Mouse (Mus musculus): ENCODE data around the gene Samd14. TPM values are rescaled to one million over a fixed set of nuclear protein-coding genes. Genes with fewer than 3 reads are reported as not detected.
A peak's percentile ranks its signal among the peaks of the same experiment; 100 is the strongest.

Samd14 gene
- polyA plus RNA-seq, 1 experiment from 2014 or later, result 50.3 TPM

GRCm38 (mm10) chr11:95025227-95026012 lies 15.7 kb downstream of the Samd14 start:
- 90% methylated on average over 11 of the region's 11 CpGs for WGBS
- H3K4me3 ChIP-seq, result no peak overlapping the region
- no peaks in the 10 kb centered on the region for H3K4me1 ChIP-seq
- H3K27me3 ChIP-seq, result no peaks in the 10 kb centered on the region
- H3K9me3 ChIP-seq, result no peaks in the 10 kb centered on the region
- no peak overlapping the region for H3K4me2 ChIP-seq (replicated peaks)
- H3K36me3 ChIP-seq, result peaks cover 56% of the 10 kb centered on the region
- no peak for ATAC-seq (ENCODE audit: insufficient number of reproducible peaks, insufficient read depth, low FRiP score, low TSS enrichment)
- peak overlapping the region; percentile 20; the same call in 1 of the 2 replicates for H3K27ac ChIP-seq
- H3K9ac ChIP-seq, result no peak overlapping the region

DNA sequence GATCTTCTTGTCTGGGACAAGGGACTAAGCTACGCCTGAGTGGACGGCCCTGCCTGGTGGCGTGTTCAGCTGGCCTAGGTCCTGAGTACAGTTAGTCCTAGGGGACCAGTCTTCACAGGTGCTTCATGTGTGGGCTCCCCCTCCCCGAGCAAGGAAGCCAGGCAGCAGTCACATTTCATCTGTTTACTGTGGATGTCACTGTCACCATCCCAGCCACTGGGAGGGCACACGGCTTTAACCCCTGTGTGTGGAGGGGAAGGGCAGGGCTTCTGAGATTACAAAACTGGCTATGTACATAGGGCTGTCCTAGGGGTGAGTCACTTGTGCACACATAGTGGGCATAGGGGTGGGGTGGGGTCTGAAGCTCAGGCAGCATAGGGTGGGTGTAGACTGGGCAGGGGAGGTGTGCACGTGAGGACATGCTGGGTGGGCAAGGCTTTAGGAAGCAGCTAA lies 16.4 kb downstream of the Samd14 start:
- Histone ChIP-seq H3K27ac (no peak overlapping the region), H3K9ac (no peak overlapping the region), H3K4me1 (no peaks in the 10 kb centered on the region), H3K9me3 (no peaks in the 10 kb centered on the region), H3K27me3 (no peaks in the 10 kb centered on the region), H3K36me3 (peaks cover 49% of the 10 kb centered on the region), H3K4me2 (replicated peaks) (no peak overlapping the region), H3K4me3 (no peak overlapping the region)
- 73% methylated on average over 6 of the region's 6 CpGs for WGBS
- no peak for ATAC-seq (ENCODE audit: insufficient number of reproducible peaks, insufficient read depth, low FRiP score, low TSS enrichment)

DNA sequence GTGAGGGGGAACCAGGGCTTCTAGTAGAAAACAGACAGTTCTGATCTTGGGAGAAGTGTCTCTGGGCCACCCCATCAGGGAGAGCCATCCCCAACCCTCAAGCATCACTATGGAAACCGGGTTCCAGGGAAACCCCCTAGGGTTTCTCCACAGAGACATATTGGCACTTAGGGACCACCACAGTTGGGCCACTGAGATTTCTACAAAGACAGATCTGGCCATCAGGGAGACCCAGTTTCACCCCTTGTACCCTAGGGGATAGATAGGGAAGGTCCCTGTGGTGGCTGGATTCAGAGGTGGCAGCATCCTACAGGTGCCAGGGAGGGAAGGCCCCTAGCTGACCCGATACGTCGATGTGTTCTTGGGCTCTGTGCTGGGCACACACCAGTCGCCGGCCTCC lies 17.2 kb downstream of the Samd14 start:
- no peak overlapping the region for H3K27ac ChIP-seq
- H3K36me3 ChIP-seq, result peaks cover 42% of the 10 kb centered on the region
- ATAC-seq (ENCODE audit: insufficient number of reproducible peaks, insufficient read depth, low FRiP score, low TSS enrichment), result no peak
- H3K4me2 ChIP-seq (replicated peaks), result no peak overlapping the region
- 85% methylated on average over 6 of the region's 6 CpGs for WGBS
- no peaks in the 10 kb centered on the region for H3K27me3 ChIP-seq
- no peaks in the 10 kb centered on the region for H3K4me1 ChIP-seq
- no peak overlapping the region for H3K9ac ChIP-seq
- H3K4me3 ChIP-seq, result no peak overlapping the region
- H3K9me3 ChIP-seq, result no peaks in the 10 kb centered on the region

- H3K4me2 ChIP-seq (replicated peaks), result no peak overlapping the region
- H3K9me3 ChIP-seq, result no peaks in the 10 kb centered on the region
- H3K36me3 ChIP-seq, result peaks cover 31% of the 10 kb centered on the region
- no peak overlapping the region; the same call in 1 of the 2 replicates for H3K9ac ChIP-seq
- H3K4me3 ChIP-seq, result no peak overlapping the region
- no peak for ATAC-seq (ENCODE audit: insufficient number of reproducible peaks, insufficient read depth, low FRiP score, low TSS enrichment)
- no peak overlapping the region for H3K27ac ChIP-seq
- no peaks in the 10 kb centered on the region for H3K4me1 ChIP-seq
- H3K27me3 ChIP-seq, result no peaks in the 10 kb centered on the region
- WGBS, result 39% methylated on average over 13 of the region's 13 CpGs
Measured at GRCm38 (mm10) chr11:95027850-95028470, 18.3 kb downstream of the Samd14 start.

DNA sequence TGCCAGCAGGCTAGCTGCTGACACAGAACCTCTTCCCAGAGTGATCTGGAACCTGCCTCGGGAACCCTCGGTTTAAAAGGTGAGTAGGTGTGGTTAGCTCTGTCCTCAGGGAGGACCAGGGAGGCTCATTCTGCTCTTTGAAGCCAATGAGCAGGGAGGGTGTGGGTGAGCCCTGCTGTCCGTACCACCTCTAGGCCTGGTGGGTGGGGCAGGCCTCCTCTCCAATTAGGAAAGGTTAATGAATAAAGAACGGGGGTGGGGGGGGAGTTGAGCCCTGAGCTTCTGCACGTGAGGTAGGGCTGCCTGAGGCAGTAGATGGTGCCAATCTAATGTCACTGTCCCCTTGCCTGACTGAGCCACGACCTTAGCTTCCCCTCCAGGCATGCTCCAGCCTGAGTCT lies 23.3 kb downstream of the Samd14 start:
- Histone ChIP-seq H3K36me3 (no peaks in the 10 kb centered on the region; the same call in 1 of the 2 replicates), H3K9ac (no peak overlapping the region), H3K27me3 (no peaks in the 10 kb centered on the region), H3K9me3 (no peaks in the 10 kb centered on the region), H3K4me2 (replicated peaks) (no peak overlapping the region), H3K27ac (no peak overlapping the region), H3K4me1 (no peaks in the 10 kb centered on the region), H3K4me3 (no peak overlapping the region)
- 27% methylated on average over 6 of the region's 6 CpGs for WGBS
- no peak for ATAC-seq (ENCODE audit: insufficient number of reproducible peaks, insufficient read depth, low FRiP score, low TSS enrichment)

DNA sequence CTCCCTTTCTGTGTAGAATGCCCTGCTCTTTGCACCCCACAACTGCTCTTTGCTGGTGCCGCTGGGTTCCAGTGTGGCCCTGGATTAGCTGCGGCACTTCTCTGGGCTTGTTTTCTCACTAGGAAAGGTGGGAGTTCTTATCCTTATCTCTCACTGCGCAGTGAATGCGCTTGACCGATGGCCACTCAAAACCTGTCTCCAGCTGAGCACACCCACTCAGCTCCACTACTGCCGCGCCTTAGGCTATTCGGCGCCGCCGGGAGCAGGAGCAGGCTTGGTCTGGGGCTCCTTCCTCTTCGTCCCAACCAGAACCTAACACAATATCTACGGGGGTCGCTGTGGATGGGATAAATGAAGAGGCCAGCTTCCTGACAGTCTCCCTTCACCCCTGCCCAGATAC lies 23.9 kb downstream of the Samd14 start:
- WGBS, result 69% methylated on average over 14 of the region's 14 CpGs
- Histone ChIP-seq H3K4me2 (replicated peaks) (no peak overlapping the region), H3K9ac (no peak overlapping the region), H3K27me3 (no peaks in the 10 kb centered on the region), H3K4me3 (no peak overlapping the region), H3K9me3 (no peaks in the 10 kb centered on the region), H3K27ac (no peak overlapping the region), H3K4me1 (no peaks in the 10 kb centered on the region), H3K36me3 (no peaks in the 10 kb centered on the region; the same call in 1 of the 2 replicates)
- ATAC-seq (ENCODE audit: insufficient number of reproducible peaks, insufficient read depth, low FRiP score, low TSS enrichment), result no peak

GRCm38 (mm10) chr11:95034902-95035301 lies 25.2 kb downstream of the Samd14 start:
- Histone ChIP-seq H3K9ac (no peak overlapping the region), H3K27me3 (no peaks in the 10 kb centered on the region), H3K36me3 (no peaks in the 10 kb centered on the region; the same call in 1 of the 2 replicates), H3K9me3 (no peaks in the 10 kb centered on the region), H3K4me1 (peaks cover 1% of the 10 kb centered on the region), H3K27ac (no peak overlapping the region), H3K4me2 (replicated peaks) (no peak overlapping the region), H3K4me3 (no peak overlapping the region)
- no peak for ATAC-seq (ENCODE audit: insufficient number of reproducible peaks, insufficient read depth, low FRiP score, low TSS enrichment)
- 66% methylated on average over 10 of the region's 10 CpGs for WGBS

DNA sequence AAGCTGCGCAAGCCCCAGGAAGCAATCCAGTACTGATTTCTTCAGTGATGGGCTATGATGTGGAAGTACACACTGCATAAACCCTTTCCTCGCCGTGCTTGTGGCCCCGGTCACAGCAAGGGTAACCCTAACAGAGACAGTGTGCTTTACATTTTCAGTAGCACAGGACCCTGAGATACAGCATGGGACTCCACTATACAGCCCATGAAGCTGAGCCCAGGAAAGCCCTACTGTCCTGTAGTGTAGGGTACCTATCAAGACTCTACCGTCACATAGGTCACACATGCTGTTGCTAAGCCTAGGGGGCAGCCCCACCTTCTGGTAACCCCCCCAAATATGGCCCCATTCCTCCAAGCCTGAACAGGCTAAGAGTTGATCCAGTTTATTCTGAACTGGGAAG lies 26.8 kb downstream of the Samd14 start:
- H3K4me1 ChIP-seq, result peaks cover 9% of the 10 kb centered on the region
- no peak overlapping the region for H3K4me3 ChIP-seq
- H3K4me2 ChIP-seq (replicated peaks), result no peak overlapping the region
- H3K9me3 ChIP-seq, result no peaks in the 10 kb centered on the region
- H3K27me3 ChIP-seq, result no peaks in the 10 kb centered on the region
- 93% methylated on average over 5 of the region's 5 CpGs for WGBS
- no peaks in the 10 kb centered on the region; the same call in 1 of the 2 replicates for H3K36me3 ChIP-seq
- no peak overlapping the region for H3K9ac ChIP-seq
- ATAC-seq (ENCODE audit: insufficient number of reproducible peaks, insufficient read depth, low FRiP score, low TSS enrichment), result no peak
- H3K27ac ChIP-seq, result no peak overlapping the region

- Histone ChIP-seq H3K4me2 (replicated peaks) (no peak overlapping the region), H3K27ac (no peak overlapping the region), H3K9me3 (no peaks in the 10 kb centered on the region), H3K4me3 (no peak overlapping the region), H3K4me1 (peaks cover 16% of the 10 kb centered on the region), H3K27me3 (no peaks in the 10 kb centered on the region), H3K9ac (no peak overlapping the region), H3K36me3 (no peaks in the 10 kb centered on the region; the same call in 1 of the 2 replicates)
- 67% methylated on average over 6 of the region's 6 CpGs for WGBS
- ATAC-seq (ENCODE audit: insufficient number of reproducible peaks, insufficient read depth, low FRiP score, low TSS enrichment), result no peak
Measured at GRCm38 (mm10) chr11:95037306-95037705, 27.6 kb downstream of the Samd14 start.

DNA sequence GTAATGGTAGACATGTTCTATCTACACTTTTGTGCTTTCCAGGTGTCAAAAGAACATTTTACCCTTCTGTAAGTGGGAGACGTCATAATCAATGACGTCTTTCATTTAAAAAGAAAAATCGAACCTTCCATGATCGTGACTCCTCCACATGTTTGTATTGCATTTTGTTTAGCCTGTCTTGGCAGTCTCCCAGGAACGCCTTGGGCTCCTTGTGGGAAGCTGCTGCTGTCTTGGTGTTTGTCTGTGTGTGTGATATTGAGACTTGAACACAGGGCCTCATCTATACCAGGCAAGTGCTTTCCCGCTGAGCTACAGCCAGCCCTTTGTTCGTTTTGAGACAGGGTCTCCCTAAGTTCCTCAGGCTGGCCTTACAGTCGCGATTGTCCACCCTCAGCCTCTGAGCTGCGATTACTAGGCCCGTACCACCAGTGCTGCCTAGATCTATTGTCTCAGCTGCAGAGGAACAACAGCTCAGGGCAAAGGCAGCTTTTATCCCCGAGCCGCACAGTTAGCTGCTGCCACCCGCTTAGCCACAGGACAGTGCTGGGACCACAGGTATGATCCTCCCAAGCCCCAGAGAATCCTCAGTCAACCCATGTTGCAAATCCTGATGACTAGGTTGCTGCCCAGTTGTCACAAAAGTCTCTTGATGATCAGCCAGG lies 28.6 kb downstream of the Samd14 start:
- H3K36me3 ChIP-seq, result no peaks in the 10 kb centered on the region; the same call in 1 of the 2 replicates
- no peak for ATAC-seq (ENCODE audit: insufficient number of reproducible peaks, insufficient read depth, low FRiP score, low TSS enrichment)
- no peak overlapping the region for H3K9ac ChIP-seq
- 71% methylated on average over 14 of the region's 14 CpGs for WGBS
- H3K27me3 ChIP-seq, result no peaks in the 10 kb centered on the region
- peaks cover 17% of the 10 kb centered on the region for H3K4me1 ChIP-seq
- no peak overlapping the region for H3K27ac ChIP-seq
- H3K4me2 ChIP-seq (replicated peaks), result no peak overlapping the region
- H3K9me3 ChIP-seq, result no peaks in the 10 kb centered on the region
- no peak overlapping the region for H3K4me3 ChIP-seq

- H3K4me2 ChIP-seq (replicated peaks), result no peak overlapping the region
- no peak overlapping the region for H3K27ac ChIP-seq
- H3K27me3 ChIP-seq, result no peaks in the 10 kb centered on the region
- no peak for ATAC-seq (ENCODE audit: insufficient number of reproducible peaks, insufficient read depth, low FRiP score, low TSS enrichment)
- no peak overlapping the region for H3K4me3 ChIP-seq
- peaks cover 17% of the 10 kb centered on the region for H3K4me1 ChIP-seq
- H3K36me3 ChIP-seq, result no peaks in the 10 kb centered on the region; the same call in 1 of the 2 replicates
- 74% methylated on average over 13 of the region's 13 CpGs for WGBS
- H3K9me3 ChIP-seq, result no peaks in the 10 kb centered on the region
- no peak overlapping the region for H3K9ac ChIP-seq
Measured at GRCm38 (mm10) chr11:95038818-95039655, 29.4 kb downstream of the Samd14 start.

Measured in embryonic facial prominence, embryonic 12.5 days (tissue).